Mouse (Mus musculus): ENCODE results near the gene Psmd9.

- TF ChIP-seq CTCF (IDR thresholded peaks at IDR 0.05; ENCODE audit: control insufficient read depth, insufficient read depth, low read length) (no peak), POLR2A (IDR thresholded peaks at IDR 0.05; ENCODE audit: borderline replicate concordance, control insufficient read depth, low read depth, low read length) (no peak)
These were observed 21.0 kb upstream of the Psmd9 start for GRCm38 (mm10) chr5:123148073-123148722.
